Mouse (Mus musculus): ENCODE results near the gene Tsc22d2.

DNA sequence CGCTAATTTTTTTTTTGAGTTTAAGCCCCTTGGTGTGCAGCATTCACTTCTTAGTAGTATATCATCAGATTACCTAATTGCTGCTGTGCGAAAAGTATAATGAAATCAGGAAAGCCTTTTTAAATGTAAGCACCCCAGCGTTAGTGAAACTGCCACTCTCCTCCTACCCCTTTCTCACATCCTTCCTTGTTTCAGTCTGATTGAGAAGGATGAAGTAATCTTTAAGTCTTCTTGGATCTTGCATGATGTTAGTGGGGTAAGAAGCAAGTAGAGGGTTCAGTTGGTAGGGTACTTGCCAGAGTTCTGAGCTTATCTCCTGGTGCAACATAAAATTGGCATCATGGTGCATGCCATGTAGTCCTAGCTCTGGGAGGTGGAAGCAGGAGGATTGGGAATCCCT, 35.0 kb downstream of the Tsc22d2 start:
- TF ChIP-seq CTCF (IDR thresholded peaks at IDR 0.05; ENCODE audit: low read depth) (no peak), EP300 (IDR thresholded peaks at IDR 0.05; ENCODE audit: low read depth) (no peak)

Measured in liver, postnatal 0 days (tissue).